Mouse (Mus musculus): ENCODE results near the gene Mtss1l.

The Mtss1l gene

GRCm38 (mm10) chr8:110720685-110721598 lies at the start of gene Mtss1l:
TSS of gene Mtss1l (plus strand) at chr8:110721476.
- DNase-seq: peak; percentile 74

- DNase-seq: no peak
Observed at GRCm38 (mm10) chr8:110672133-110672532, 49.1 kb upstream of the Mtss1l start.

GRCm38 (mm10) chr8:110673168-110673567 lies 48.1 kb upstream of the Mtss1l start:
- DNase-seq: no peak

- no peak for DNase-seq
Observed at GRCm38 (mm10) chr8:110674589-110674988, 46.7 kb upstream of the Mtss1l start.

GRCm38 (mm10) chr8:110676702-110677101 lies 44.6 kb upstream of the Mtss1l start:
- no peak for DNase-seq

GRCm38 (mm10) chr8:110677174-110677660 lies 44.1 kb upstream of the Mtss1l start:
- DNase-seq: no peak

GRCm38 (mm10) chr8:110678989-110679388 lies 42.3 kb upstream of the Mtss1l start:
- no peak for DNase-seq

GRCm38 (mm10) chr8:110687726-110688125 lies 33.5 kb upstream of the Mtss1l start:
- no peak for DNase-seq

- no peak for DNase-seq
Observed at GRCm38 (mm10) chr8:110689961-110690360, 31.3 kb upstream of the Mtss1l start.

GRCm38 (mm10) chr8:110694226-110694625 lies 27.1 kb upstream of the Mtss1l start:
- DNase-seq: no peak

GRCm38 (mm10) chr8:110694826-110695225 lies 26.4 kb upstream of the Mtss1l start:
- DNase-seq: no peak

- no peak for DNase-seq
Observed at GRCm38 (mm10) chr8:110695431-110695830, 25.8 kb upstream of the Mtss1l start.

GRCm38 (mm10) chr8:110696051-110696450 lies 25.2 kb upstream of the Mtss1l start:
- no peak for DNase-seq

- DNase-seq: no peak
Observed at GRCm38 (mm10) chr8:110697571-110697970, 23.7 kb upstream of the Mtss1l start.

GRCm38 (mm10) chr8:110698098-110698497 lies 23.2 kb upstream of the Mtss1l start:
- DNase-seq: no peak

GRCm38 (mm10) chr8:110699501-110699900 lies 21.8 kb upstream of the Mtss1l start:
- DNase-seq: no peak

- DNase-seq: no peak
Observed at GRCm38 (mm10) chr8:110700561-110700960, 20.7 kb upstream of the Mtss1l start.

- DNase-seq: no peak
Observed at GRCm38 (mm10) chr8:110702636-110703459, 18.4 kb upstream of the Mtss1l start.

- DNase-seq: no peak
Observed at GRCm38 (mm10) chr8:110703460-110704061, 17.7 kb upstream of the Mtss1l start.

GRCm38 (mm10) chr8:110704103-110704502 lies 17.2 kb upstream of the Mtss1l start:
- DNase-seq: no peak

- DNase-seq: no peak
Observed at GRCm38 (mm10) chr8:110705391-110706287, 15.6 kb upstream of the Mtss1l start.

- no peak for DNase-seq
Observed at GRCm38 (mm10) chr8:110706288-110706870, 14.9 kb upstream of the Mtss1l start.

Measured in liver (tissue).